Mouse (Mus musculus): ENCODE measurements at regions not wholly inside any gene's neighbourhood (a gene's known extent, or its start where the extent isn't known, plus 50 kb on each side); places are given as distances from the start of the nearest gene placed in this dataset.

DNA sequence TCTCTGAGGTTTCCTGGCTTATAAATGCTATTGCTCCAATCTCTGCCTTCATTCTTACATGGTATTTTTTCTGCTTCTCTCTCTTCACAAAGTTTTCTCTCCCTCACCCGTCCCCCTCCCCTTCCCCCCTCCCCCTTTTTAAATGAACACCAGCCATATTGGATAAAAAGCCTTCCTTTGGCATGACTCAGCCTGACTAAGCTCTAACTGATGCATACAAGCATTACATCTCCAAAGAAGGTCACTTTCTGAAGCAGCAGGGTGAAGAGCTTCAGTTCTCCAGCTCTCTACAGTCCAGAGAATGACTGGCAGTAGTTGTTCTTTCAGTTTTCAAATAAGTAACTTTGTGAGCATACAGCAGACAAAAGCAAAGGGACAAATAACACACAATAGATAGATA is 244.4 kb downstream of the Ttc32 start:
- no peaks in the 10 kb centered on the region for H3K9me3 ChIP-seq (ENCODE audit: control insufficient read depth, low read length)
- H3K27ac ChIP-seq (ENCODE audit: low read depth, low read length) = no peak overlapping the region
- 56% methylated on average over 1 of the region's 1 CpGs for WGBS

DNA sequence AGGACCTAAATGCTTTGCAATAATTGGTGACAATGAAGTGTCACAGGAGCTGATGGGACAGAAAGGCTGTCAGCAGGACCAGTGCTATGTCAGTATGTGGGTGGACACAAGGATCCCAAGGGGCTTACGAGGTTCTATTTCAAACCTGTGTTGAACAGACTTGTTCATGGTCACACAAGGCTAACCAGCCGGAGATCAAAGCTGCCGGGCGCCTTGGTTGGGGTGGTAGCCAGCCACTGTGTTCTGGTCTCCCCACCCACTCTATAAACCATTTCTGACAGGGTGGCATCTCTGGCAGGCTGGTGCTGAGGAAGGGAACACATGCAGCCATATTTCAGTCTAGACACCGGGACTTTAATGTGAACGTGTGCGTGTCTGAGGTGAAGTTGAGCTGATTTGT is 245.9 kb downstream of the Ttc32 start:
- Histone ChIP-seq H3K27ac (ENCODE audit: low read depth, low read length) (no peak overlapping the region), H3K4me2 (ENCODE audit: low read length) (no peak overlapping the region), H3K9ac (ENCODE audit: low read depth, low read length) (no peak overlapping the region), H3K9me3 (ENCODE audit: control insufficient read depth, low read length) (no peaks in the 10 kb centered on the region), H3K27me3 (replicated peaks; ENCODE audit: control insufficient read depth, insufficient read depth, low read length) (no peaks in the 10 kb centered on the region), H3K4me3 (ENCODE audit: low read length) (no peak overlapping the region), H3K36me3 (ENCODE audit: control insufficient read depth, insufficient read depth, low read length) (no peaks in the 10 kb centered on the region), H3K4me1 (ENCODE audit: control insufficient read depth, insufficient read depth, low read depth, low read length) (no peaks in the 10 kb centered on the region)
- WGBS = 94% methylated on average over 7 of the region's 7 CpGs
- no peak for ATAC-seq

More for the DNA sequence above, 244.4 kb downstream of the Ttc32 start:
- H3K4me3 ChIP-seq (ENCODE audit: low read length) = no peak overlapping the region
- ATAC-seq = no peak
- no peaks in the 10 kb centered on the region for H3K27me3 ChIP-seq (replicated peaks; ENCODE audit: control insufficient read depth, insufficient read depth, low read length)
- H3K4me1 ChIP-seq (ENCODE audit: control insufficient read depth, insufficient read depth, low read depth, low read length) = no peaks in the 10 kb centered on the region
- no peak overlapping the region for H3K9ac ChIP-seq (ENCODE audit: low read depth, low read length)
- no peak overlapping the region for H3K4me2 ChIP-seq (ENCODE audit: low read length)
- H3K36me3 ChIP-seq (ENCODE audit: control insufficient read depth, insufficient read depth, low read length) = no peaks in the 10 kb centered on the region

DNA sequence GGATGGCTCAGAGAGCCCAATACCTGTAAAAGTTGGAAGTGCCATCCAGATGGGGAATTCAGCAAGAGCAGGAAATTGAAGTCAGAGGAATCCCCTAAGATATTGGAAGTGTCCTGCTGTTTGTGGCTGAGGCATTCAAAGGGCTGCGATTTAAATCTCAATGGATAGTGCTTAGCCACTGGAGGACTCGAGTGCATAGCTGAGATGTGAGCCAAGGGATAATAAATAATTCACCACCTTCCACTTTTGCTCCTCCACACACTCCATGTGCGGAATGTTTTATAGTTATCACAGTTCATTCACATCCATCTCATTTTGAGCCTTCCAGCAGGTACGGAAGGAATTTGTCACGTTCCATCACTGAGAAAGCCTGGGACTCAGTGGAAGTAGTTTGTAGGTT is 248.9 kb downstream of the Ttc32 start:
- 23% methylated on average over 5 of the region's 5 CpGs for WGBS
- Histone ChIP-seq H3K9me3 (ENCODE audit: control insufficient read depth, low read length) (no peaks in the 10 kb centered on the region), H3K4me3 (ENCODE audit: low read length) (no peak overlapping the region), H3K36me3 (ENCODE audit: control insufficient read depth, insufficient read depth, low read length) (no peaks in the 10 kb centered on the region), H3K9ac (ENCODE audit: low read depth, low read length) (no peak overlapping the region), H3K27me3 (replicated peaks; ENCODE audit: control insufficient read depth, insufficient read depth, low read length) (no peaks in the 10 kb centered on the region), H3K4me1 (ENCODE audit: control insufficient read depth, insufficient read depth, low read depth, low read length) (no peaks in the 10 kb centered on the region), H3K4me2 (ENCODE audit: low read length) (no peak overlapping the region), H3K27ac (ENCODE audit: low read depth, low read length) (no peak overlapping the region)
- no peak for ATAC-seq

DNA sequence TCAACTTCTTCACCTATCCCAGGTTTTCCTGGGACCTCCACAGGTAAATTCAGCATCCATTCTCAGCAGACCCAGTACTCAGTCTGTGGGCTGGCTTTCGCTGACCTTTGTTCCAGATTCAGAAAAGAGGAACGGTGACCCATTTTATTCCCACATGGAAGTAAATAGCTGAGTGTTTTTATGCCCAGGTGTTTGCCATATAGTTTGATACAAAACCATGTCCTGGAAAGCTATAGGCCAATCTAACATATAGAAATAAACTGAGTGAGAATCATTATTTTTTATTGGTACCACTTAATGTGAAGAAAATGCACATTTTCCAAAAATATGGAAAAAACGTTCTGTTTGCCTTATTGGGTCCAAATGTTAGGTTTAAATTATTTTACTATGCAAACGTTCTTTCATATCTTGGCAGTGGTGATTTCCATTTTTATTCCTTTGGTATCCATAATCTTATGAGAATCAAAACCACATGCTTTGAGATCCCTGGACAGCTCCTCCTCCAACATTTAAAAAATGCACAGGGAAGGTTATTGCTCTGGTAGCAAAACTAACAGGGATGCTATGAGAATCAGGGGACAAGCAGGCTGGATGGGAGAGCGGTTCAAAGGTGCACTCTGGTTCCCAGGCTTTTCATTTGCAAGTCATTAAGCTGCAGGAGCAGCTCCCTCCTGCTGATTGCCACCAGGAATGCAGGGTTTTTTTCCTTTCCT is 250.3 kb downstream of the Ttc32 start:
- H3K9ac ChIP-seq (ENCODE audit: low read depth, low read length) = no peak overlapping the region
- no peak overlapping the region for H3K4me3 ChIP-seq (ENCODE audit: low read length)
- ATAC-seq = no peak
- no peaks in the 10 kb centered on the region for H3K27me3 ChIP-seq (replicated peaks; ENCODE audit: control insufficient read depth, insufficient read depth, low read length)
- H3K27ac ChIP-seq (ENCODE audit: low read depth, low read length) = no peak overlapping the region
- WGBS = 47% methylated on average over 5 of the region's 5 CpGs
- no peaks in the 10 kb centered on the region for H3K36me3 ChIP-seq (ENCODE audit: control insufficient read depth, insufficient read depth, low read length)
- H3K4me1 ChIP-seq (ENCODE audit: control insufficient read depth, insufficient read depth, low read depth, low read length) = no peaks in the 10 kb centered on the region
- H3K4me2 ChIP-seq (ENCODE audit: low read length) = no peak overlapping the region
- no peaks in the 10 kb centered on the region for H3K9me3 ChIP-seq (ENCODE audit: control insufficient read depth, low read length)

DNA sequence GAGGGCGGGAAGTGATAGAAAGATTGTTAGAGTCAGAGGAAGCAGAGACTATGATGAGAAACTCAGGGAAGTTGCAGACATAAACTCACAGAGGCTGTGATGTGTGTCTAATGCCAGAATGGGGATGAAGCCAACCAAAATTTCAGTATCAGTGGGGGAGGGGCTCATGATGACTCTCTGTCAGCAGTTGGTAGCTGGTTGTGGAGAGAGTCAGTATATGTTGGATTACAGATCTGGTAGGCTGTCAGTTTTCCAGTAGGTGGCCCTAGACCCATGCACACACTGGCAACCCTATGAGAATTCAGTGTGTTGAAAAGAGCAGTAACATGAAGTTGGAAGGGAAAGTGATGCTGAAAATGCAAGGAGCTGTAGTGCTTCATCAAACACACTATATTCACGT is 257.5 kb downstream of the Ttc32 start:
- no peaks in the 10 kb centered on the region for H3K4me1 ChIP-seq (ENCODE audit: control insufficient read depth, insufficient read depth, low read depth, low read length)
- no peaks in the 10 kb centered on the region for H3K9me3 ChIP-seq (ENCODE audit: control insufficient read depth, low read length)
- ATAC-seq = no peak
- WGBS = 84% methylated on average over 2 of the region's 2 CpGs
- no peak overlapping the region for H3K4me3 ChIP-seq (ENCODE audit: low read length)
- H3K36me3 ChIP-seq (ENCODE audit: control insufficient read depth, insufficient read depth, low read length) = no peaks in the 10 kb centered on the region
- H3K4me2 ChIP-seq (ENCODE audit: low read length) = no peak overlapping the region
- H3K27me3 ChIP-seq (replicated peaks; ENCODE audit: control insufficient read depth, insufficient read depth, low read length) = no peaks in the 10 kb centered on the region
- H3K9ac ChIP-seq (ENCODE audit: low read depth, low read length) = no peak overlapping the region
- no peak overlapping the region for H3K27ac ChIP-seq (ENCODE audit: low read depth, low read length)

DNA sequence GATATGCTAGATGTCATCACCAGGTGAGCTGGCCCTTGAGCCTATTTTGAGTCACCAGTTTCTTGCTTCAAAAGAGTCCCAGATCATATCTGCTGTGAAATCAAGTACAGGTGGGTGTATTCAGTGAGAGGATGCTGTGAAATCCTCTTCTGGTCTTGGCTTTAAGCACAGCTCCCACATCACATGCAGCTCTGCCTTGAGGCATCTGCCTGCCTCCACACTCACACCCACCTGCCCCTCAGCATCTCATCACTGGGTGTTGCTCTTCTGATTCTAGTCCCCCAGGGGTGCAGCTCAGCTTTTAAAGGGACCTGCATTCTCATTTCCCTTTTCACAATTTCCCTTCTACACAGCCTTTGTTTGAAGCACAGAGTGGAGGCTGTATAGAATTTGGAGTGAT is 262.9 kb downstream of the Ttc32 start:
- Histone ChIP-seq H3K4me3 (ENCODE audit: low read length) (no peak overlapping the region), H3K9me3 (ENCODE audit: control insufficient read depth, low read length) (no peaks in the 10 kb centered on the region), H3K4me2 (ENCODE audit: low read length) (no peak overlapping the region), H3K4me1 (ENCODE audit: control insufficient read depth, insufficient read depth, low read depth, low read length) (no peaks in the 10 kb centered on the region), H3K27me3 (replicated peaks; ENCODE audit: control insufficient read depth, insufficient read depth, low read length) (no peaks in the 10 kb centered on the region), H3K27ac (ENCODE audit: low read depth, low read length) (no peak overlapping the region), H3K9ac (ENCODE audit: low read depth, low read length) (no peak overlapping the region), H3K36me3 (ENCODE audit: control insufficient read depth, insufficient read depth, low read length) (no peaks in the 10 kb centered on the region)
- ATAC-seq = no peak

DNA sequence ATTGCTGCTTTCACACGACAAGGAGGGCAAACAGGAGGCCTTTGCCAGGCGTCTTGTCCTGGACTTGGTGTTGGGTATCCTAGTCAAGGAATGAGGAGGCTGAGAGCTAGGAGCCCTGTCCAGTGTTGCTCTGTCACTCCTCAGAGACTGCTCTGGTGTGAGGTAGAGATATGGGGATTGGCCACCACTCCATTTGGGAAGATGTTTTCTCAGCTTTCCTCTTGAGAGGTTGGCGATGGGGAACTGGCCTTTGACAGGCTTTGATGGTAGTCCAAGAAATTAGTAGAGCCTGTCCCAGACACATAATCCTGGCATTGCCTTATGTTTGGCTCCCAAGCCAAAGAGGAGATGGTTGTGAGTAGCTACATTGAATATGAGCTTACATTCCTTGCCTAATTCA is 265.4 kb downstream of the Ttc32 start:
- Histone ChIP-seq H3K9me3 (ENCODE audit: control insufficient read depth, low read length) (no peaks in the 10 kb centered on the region), H3K4me3 (ENCODE audit: low read length) (no peak overlapping the region), H3K27me3 (replicated peaks; ENCODE audit: control insufficient read depth, insufficient read depth, low read length) (no peaks in the 10 kb centered on the region), H3K4me2 (ENCODE audit: low read length) (no peak overlapping the region), H3K27ac (ENCODE audit: low read depth, low read length) (no peak overlapping the region), H3K36me3 (ENCODE audit: control insufficient read depth, insufficient read depth, low read length) (no peaks in the 10 kb centered on the region), H3K9ac (ENCODE audit: low read depth, low read length) (no peak overlapping the region), H3K4me1 (ENCODE audit: control insufficient read depth, insufficient read depth, low read depth, low read length) (no peaks in the 10 kb centered on the region)
- WGBS = 85% methylated on average over 3 of the region's 3 CpGs
- no peak for ATAC-seq

DNA sequence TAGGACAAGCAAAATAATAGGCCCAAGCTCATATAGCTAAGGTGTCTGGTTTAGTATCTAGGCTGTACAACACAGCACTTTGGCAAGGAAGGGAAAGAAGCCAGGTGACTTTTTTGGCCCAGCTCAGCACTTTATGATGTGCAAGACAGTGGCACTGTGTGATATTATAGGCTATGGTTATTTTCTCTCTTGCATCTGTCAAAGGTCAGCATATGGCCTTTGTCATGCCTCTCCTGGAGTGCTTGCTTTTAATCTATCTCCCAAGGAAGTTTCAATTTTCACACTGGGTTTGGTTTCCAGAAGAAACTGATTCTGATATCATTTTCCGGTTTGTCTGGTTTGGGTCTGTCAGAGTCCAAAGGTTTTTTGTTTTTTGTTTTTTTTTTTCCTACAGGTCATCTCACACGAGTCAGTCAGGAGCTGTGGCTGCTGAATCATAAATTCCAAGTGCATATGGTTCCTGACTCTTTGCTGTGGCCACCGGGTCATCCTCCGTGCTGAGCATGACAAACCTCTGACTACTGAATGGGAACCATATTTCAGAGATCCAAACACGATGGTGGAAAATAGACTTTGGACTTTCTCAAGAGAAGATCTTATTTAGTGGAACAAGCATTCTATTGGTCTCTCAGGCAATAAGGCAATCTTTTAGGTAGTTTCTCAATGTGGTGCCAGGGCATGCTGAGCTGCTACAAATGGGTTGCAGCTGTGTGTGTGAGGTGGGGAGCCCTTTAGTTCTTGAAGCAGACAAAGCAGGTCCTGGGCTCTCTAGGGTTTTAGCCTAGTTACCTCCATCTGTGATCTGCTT is 269.3 kb downstream of the Ttc32 start:
- WGBS = 74% methylated on average over 5 of the region's 5 CpGs
- H3K27me3 ChIP-seq (replicated peaks; ENCODE audit: control insufficient read depth, insufficient read depth, low read length) = no peaks in the 10 kb centered on the region
- H3K4me3 ChIP-seq (ENCODE audit: low read length) = no peak overlapping the region
- no peak overlapping the region for H3K4me2 ChIP-seq (ENCODE audit: low read length)
- H3K9ac ChIP-seq (ENCODE audit: low read depth, low read length) = no peak overlapping the region
- no peaks in the 10 kb centered on the region for H3K36me3 ChIP-seq (ENCODE audit: control insufficient read depth, insufficient read depth, low read length)
- no peaks in the 10 kb centered on the region for H3K9me3 ChIP-seq (ENCODE audit: control insufficient read depth, low read length)
- ATAC-seq = no peak
- H3K4me1 ChIP-seq (ENCODE audit: control insufficient read depth, insufficient read depth, low read depth, low read length) = no peaks in the 10 kb centered on the region
- no peak overlapping the region for H3K27ac ChIP-seq (ENCODE audit: low read depth, low read length)

DNA sequence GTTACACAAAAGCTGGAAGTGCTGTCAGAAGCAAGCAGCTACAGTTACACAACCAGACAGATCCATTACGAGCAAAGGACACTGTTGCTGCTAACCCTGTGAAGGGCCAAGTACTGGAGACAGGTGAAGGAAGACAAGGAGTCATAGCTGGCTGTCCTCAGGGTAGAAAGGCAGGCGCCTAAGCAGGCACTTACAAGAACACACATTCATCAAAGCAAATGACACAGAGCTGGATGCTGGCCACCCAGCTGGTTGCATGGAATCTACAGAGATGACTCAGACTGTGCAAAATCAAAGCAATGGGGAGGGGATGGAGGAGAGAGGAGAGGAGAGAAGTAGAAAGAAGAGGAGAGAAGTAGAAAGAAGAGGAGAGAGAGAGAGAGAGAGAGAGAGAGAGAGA is 265.8 kb upstream of the Osr1 start:
- WGBS = 69% methylated on average over 2 of the region's 2 CpGs
- H3K4me1 ChIP-seq (ENCODE audit: control insufficient read depth, insufficient read depth, low read depth, low read length) = no peaks in the 10 kb centered on the region
- no peak for ATAC-seq
- H3K27me3 ChIP-seq (replicated peaks; ENCODE audit: control insufficient read depth, insufficient read depth, low read length) = no peaks in the 10 kb centered on the region
- H3K27ac ChIP-seq (ENCODE audit: low read depth, low read length) = no peak overlapping the region
- no peaks in the 10 kb centered on the region for H3K36me3 ChIP-seq (ENCODE audit: control insufficient read depth, insufficient read depth, low read length)
- H3K9me3 ChIP-seq (ENCODE audit: control insufficient read depth, low read length) = no peaks in the 10 kb centered on the region
- H3K4me2 ChIP-seq (ENCODE audit: low read length) = no peak overlapping the region
- no peak overlapping the region for H3K9ac ChIP-seq (ENCODE audit: low read depth, low read length)
- H3K4me3 ChIP-seq (ENCODE audit: low read length) = no peak overlapping the region
